Mouse (Mus musculus) cerebellum, adult 2 months (tissue): Measurements from ENCODE around the gene Vwa5a. TPM values are rescaled to one million over a fixed set of nuclear protein-coding genes. Genes with fewer than 3 reads are reported as not detected.

Source experiments
- DNase-seq, 2 experiments: peaks; one replicate each; pipeline ENCODE4 v3.0.0; 2021
- H3K27ac ChIP-seq: fragments of 200-500 bp; 2 replicates; pipeline ENCODE4 v1.5.1; 2012; ENCODE audit warnings: low read length, control low read depth, inconsistent platforms; ENCODE audit not compliant: insufficient read depth
- H3K27me3 ChIP-seq: fragments of 200-500 bp; 2 replicates; pipeline ENCODE4 v1.6.1; 2012; ENCODE audit warnings: inconsistent platforms, mild to moderate bottlenecking, low read length, moderate library complexity; ENCODE audit not compliant: control insufficient read depth, insufficient read depth
- H3K4me1 ChIP-seq: fragments of 200-500 bp; 2 replicates; pipeline ENCODE4 v1.6.1; 2011; ENCODE audit warnings: low read length; ENCODE audit not compliant: control insufficient read depth, insufficient read depth
- H3K4me3 ChIP-seq: fragments of 200-500 bp; replicated peaks from 2 replicates; pipeline ENCODE3; 2011; ENCODE audit warnings: mild to moderate bottlenecking, low read depth, low read length, control low read depth; ENCODE audit not compliant: insufficient read depth
- CTCF ChIP-seq: fragments of 200-500 bp; IDR thresholded peaks from 2 replicates; pipeline ENCODE4 v1.5.1; 2011; ENCODE audit warnings: low read depth, mild to moderate bottlenecking, control low read depth, low read length, moderate library complexity, borderline replicate concordance; ENCODE audit not compliant: insufficient read depth
- POLR2A ChIP-seq: fragments of 200-500 bp; IDR thresholded peaks from 2 replicates; pipeline ENCODE4 v1.6.1; 2011; ENCODE audit warnings: low read length, control low read depth, borderline replicate concordance; ENCODE audit not compliant: insufficient read depth
- WGBS: fragments of 180-500 bp; shearing (Covaris S2); methylation state at CpG from one replicate; pipeline ENCODE4 v1.1.7; 2018; 5-methylcytosine and 5-hydroxymethylcytosine counted together
- polyA plus RNA-seq: library from polyadenylated mRNA; depleted of rRNA; stranded (reverse); fragments of >200 nt; gene quantifications from 2 replicates; pipeline ENCODE4 v1.2.3, GENCODE M21; 2012; rRNA removed

The Vwa5a gene
- polyA plus RNA-seq, 1 experiment: 8.1 TPM

GRCm38 (mm10) chr9:38751999-38752398, 33.9 kb downstream of the Vwa5a start, which contains the start of gene Olfr920:
Olfr920 (plus strand) TSS chr9:38752299.
- Histone ChIP-seq H3K4me3 (no peak within 1 kb of the TSS), H3K4me1 (no peaks in the 10 kb centered on the region), H3K27ac (no peak within 1 kb of the TSS), H3K27me3 (no peaks in the 10 kb centered on the region)
- DNase-seq: no peak
- WGBS: 97% methylated on average over 1 of the region's 1 CpGs
- TF ChIP-seq CTCF (no peak), POLR2A (no peak)

- Histone ChIP-seq H3K27ac (no peak within 1 kb of the TSS), H3K27me3 (no peaks in the 10 kb centered on the region), H3K4me1 (no peaks in the 10 kb centered on the region), H3K4me3 (no peak within 1 kb of the TSS)
- no peak for DNase-seq
- no peak for TF ChIP-seq CTCF
- no peak for TF ChIP-seq POLR2A
Observed at GRCm38 (mm10) chr9:38772768-38773167, 54.7 kb downstream of the Vwa5a start, which contains the start of gene Olfr921. Olfr921 (plus strand) TSS chr9:38773068.

- 88% methylated on average over 2 of the region's 2 CpGs for WGBS
- DNase-seq: no peak
- Histone ChIP-seq H3K4me3 (no peak overlapping the region), H3K4me1 (no peaks in the 10 kb centered on the region), H3K27ac (no peak overlapping the region), H3K27me3 (no peaks in the 10 kb centered on the region)
- TF ChIP-seq CTCF (no peak), POLR2A (no peak)
Observed at GRCm38 (mm10) chr9:38792689-38793088, 74.6 kb downstream of the Vwa5a start.

Other genes starting within 250 kb of the Vwa5a start
- not detected in 2 replicates for gene Olfr905, start 247.2 kb upstream of the Vwa5a start, polyA plus RNA-seq
- not detected in 2 replicates for gene Olfr906, start 231.2 kb upstream of the Vwa5a start, polyA plus RNA-seq
- not detected in 2 replicates for gene Olfr907, start 222.5 kb upstream of the Vwa5a start, polyA plus RNA-seq
- not detected in 2 replicates for gene Olfr911-ps1, start 196.7 kb upstream of the Vwa5a start, polyA plus RNA-seq
- gene Olfr910, start 180.4 kb upstream of the Vwa5a start, polyA plus RNA-seq: not detected in 2 replicates
- not detected in 2 replicates for gene Olfr912, start 138.1 kb upstream of the Vwa5a start, polyA plus RNA-seq
- gene Olfr913, start 125.5 kb upstream of the Vwa5a start, polyA plus RNA-seq: not detected in 2 replicates
- gene Olfr914, start 113.2 kb upstream of the Vwa5a start, polyA plus RNA-seq: not detected in 2 replicates
- gene Olfr916, start 58.4 kb upstream of the Vwa5a start, polyA plus RNA-seq: not detected in 2 replicates
- not detected in 2 replicates for gene Olfr917, start 52.4 kb upstream of the Vwa5a start, polyA plus RNA-seq
- not detected in 2 replicates for gene Olfr918, start 43.7 kb upstream of the Vwa5a start, polyA plus RNA-seq
- not detected in 2 replicates for gene Olfr919, start 14.6 kb upstream of the Vwa5a start, polyA plus RNA-seq
- 0.20 and 0.24 TPM in 2 replicates for gene Olfr920, start 34.0 kb downstream of the Vwa5a start, polyA plus RNA-seq
- gene Olfr921, start 54.8 kb downstream of the Vwa5a start, polyA plus RNA-seq: 0.06 and 0.18 TPM in 2 replicates
- 0.52 and 0.57 TPM in 2 replicates for gene Olfr922, start 96.3 kb downstream of the Vwa5a start, polyA plus RNA-seq
- 0.30 and 0.39 TPM in 2 replicates for gene Olfr923, start 108.3 kb downstream of the Vwa5a start, polyA plus RNA-seq
- gene Olfr924, start 126.2 kb downstream of the Vwa5a start, polyA plus RNA-seq: 0.05 TPM in 1 of 2 replicates, not detected in the other
- not detected in 2 replicates for gene Olfr26, start 136.8 kb downstream of the Vwa5a start, polyA plus RNA-seq
- 0.10 TPM in 1 of 2 replicates, not detected in the other for gene Olfr926, start 158.9 kb downstream of the Vwa5a start, polyA plus RNA-seq
- not detected in 2 replicates for gene Olfr930, start 211.5 kb downstream of the Vwa5a start, polyA plus RNA-seq